Comparison of ENCODE assay signal across 24 mouse cellular contexts in genomic region chr2:155340166-155340565, GRCm38 (mm10). TPM values are rescaled to one million over a fixed set of nuclear protein-coding genes. Genes with fewer than 3 reads are reported as not detected.
DNase-seq lines count a peak whose midpoint lies in the region; ATAC-seq and TF ChIP-seq lines count a peak whose summit lies in the region.
"Had no signal": no experiment of that assay in that cellular context is flagged by ENCODE, and none has a peak within 500 bp of the region (broad histone marks: within the 10 kb centered on the region; RNA-seq: fewer than 3 reads in every experiment).

No protein-coding gene starts in this region.

- no peak for ATAC-seq in liver, postnatal 0 days
- ATAC-seq in lung, postnatal 0 days = peak; percentile 70
- ATAC-seq in stomach, embryonic 15.5 days (ENCODE audit: insufficient read depth, low FRiP score, low read depth) = peak; percentile 31; the same call in 1 of the 2 replicates
- ATAC-seq: activated CD4-positive, CD25-positive, alpha-beta regulatory T cell, adult 4 months; CD4-positive, CD25-positive, alpha-beta regulatory T cell, adult 4 months; forebrain, embryonic 13.5 days; Patski had no signal

- no peaks in the 10 kb centered on the region for H3K79me2 ChIP-seq in liver, adult 2 months (ENCODE audit: control insufficient read depth, insufficient read depth, low read length)

- no peak overlapping the region for H3K4me3 ChIP-seq in liver, adult 2 months (ENCODE audit: insufficient read depth, low read depth, low read length)
- H3K4me3 ChIP-seq in liver, postnatal 0 days (ENCODE audit: low read depth, low read length) = no peak overlapping the region
- no peak overlapping the region for H3K4me3 ChIP-seq in lung, postnatal 0 days (ENCODE audit: low read depth, low read length)
- H3K4me3 ChIP-seq in stomach, embryonic 15.5 days (replicated peaks) = no peak overlapping the region
- H3K4me3 ChIP-seq: embryonic facial prominence, embryonic 10.5 days; embryonic facial prominence, embryonic 12.5 days; forebrain, embryonic 13.5 days had no signal

- no peak for TF ChIP-seq POLR2A in liver, adult 2 months (IDR thresholded peaks at IDR 0.05; ENCODE audit: extremely low read depth, insufficient read depth, low read length)

- intact Hi-C loops in gastrocnemius, postnatal 36 days (cut with DNase I) = no loop called here

- peak; percentile 81 for DNase-seq in liver, adult 2 months (ENCODE audit: extremely low read depth, low read depth, low spot score)
- no peak for DNase-seq in liver, postnatal 0 days
- DNase-seq in lung, postnatal 0 days (ENCODE audit: low spot score) = peak; percentile 68
- DNase-seq in lung, postnatal 36 days = no peak
- peak; percentile 15 for DNase-seq in yolk sac, embryonic 10.5 days (ENCODE audit: low spot score)
- DNase-seq in gastrocnemius, postnatal 36 days = no peak
- DNase-seq: adrenal gland, adult 8-10 months; adrenal gland, postnatal 14 days; adrenal gland, postnatal 36 days; B cell, adult 2 months; cerebellum, adult 11-12 months; cerebellum, adult 2 months; cerebellum, adult 9-10 months; cerebellum, postnatal 10 days; cerebellum, postnatal 25 days had no signal

- H3K9ac ChIP-seq in liver, adult 2 months (ENCODE audit: low read depth, low read length) = no peak overlapping the region
- H3K9ac ChIP-seq in liver, postnatal 0 days (replicated peaks) = no peak overlapping the region
- no peak overlapping the region for H3K9ac ChIP-seq in lung, postnatal 0 days (replicated peaks; ENCODE audit: low read depth)
- H3K9ac ChIP-seq in stomach, embryonic 15.5 days = no peak overlapping the region
- H3K9ac ChIP-seq: embryonic facial prominence, embryonic 12.5 days; forebrain, embryonic 13.5 days had no signal

- H3K36me3 ChIP-seq in liver, adult 2 months (ENCODE audit: control insufficient read depth, insufficient read depth, low read length) = peaks cover 3% of the 10 kb centered on the region
- peaks cover 6% of the 10 kb centered on the region; the same call in 1 of the 2 replicates for H3K36me3 ChIP-seq in liver, postnatal 0 days (replicated peaks; ENCODE audit: insufficient read depth, low read length)
- peaks cover 2% of the 10 kb centered on the region; the same call in 1 of the 2 replicates for H3K36me3 ChIP-seq in lung, postnatal 0 days (ENCODE audit: insufficient read depth, low read length)
- H3K36me3 ChIP-seq in stomach, embryonic 15.5 days = 0 out of 2 replicates have a peak, but pooled peaks cover 3% of the 10 kb centered on the region

- H3K9me3 ChIP-seq in liver, postnatal 0 days (ENCODE audit: low read length) = no peaks in the 10 kb centered on the region
- no peaks in the 10 kb centered on the region for H3K9me3 ChIP-seq in lung, postnatal 0 days (ENCODE audit: low read length)
- H3K9me3 ChIP-seq in stomach, embryonic 15.5 days = no peaks in the 10 kb centered on the region
- H3K9me3 ChIP-seq: embryonic facial prominence, embryonic 10.5 days; embryonic facial prominence, embryonic 12.5 days; forebrain, embryonic 13.5 days; G1E had no signal

- H3K27ac ChIP-seq in liver, adult 2 months (replicated peaks; ENCODE audit: insufficient read depth, low read depth, low read length) = peak overlapping the region; percentile 48
- H3K27ac ChIP-seq in liver, postnatal 0 days (ENCODE audit: low read depth) = no peak overlapping the region
- no peak overlapping the region for H3K27ac ChIP-seq in lung, postnatal 0 days (ENCODE audit: low read length)
- H3K27ac ChIP-seq in stomach, embryonic 15.5 days = 0 out of 2 replicates have a peak overlapping the region, but pooled peaks have one; percentile 3
- H3K27ac ChIP-seq: embryonic facial prominence, embryonic 10.5 days; embryonic facial prominence, embryonic 12.5 days; forebrain, embryonic 13.5 days had no signal

- no peak overlapping the region for H3K4me2 ChIP-seq in liver, postnatal 0 days (ENCODE audit: low read depth, low read length)
- H3K4me2 ChIP-seq in lung, postnatal 0 days (replicated peaks; ENCODE audit: low read depth, low read length) = no peak overlapping the region
- no peak overlapping the region for H3K4me2 ChIP-seq in stomach, embryonic 15.5 days
- H3K4me2 ChIP-seq: embryonic facial prominence, embryonic 12.5 days; forebrain, embryonic 13.5 days had no signal

- TF ChIP-seq EP300 in liver, postnatal 0 days (IDR thresholded peaks at IDR 0.05; ENCODE audit: low read depth) = no peak
- TF ChIP-seq EP300 in lung, postnatal 0 days (IDR thresholded peaks at IDR 0.05) = no peak; the same call in 1 of the 2 replicates

- TF ChIP-seq CTCF in liver, adult 2 months (IDR thresholded peaks at IDR 0.05; ENCODE audit: low read depth, low read length) = no peak
- TF ChIP-seq CTCF in liver, postnatal 0 days (IDR thresholded peaks at IDR 0.05; ENCODE audit: low read depth) = no peak
- no peak for TF ChIP-seq CTCF in lung, postnatal 0 days (IDR thresholded peaks at IDR 0.05)

- H3K27me3 ChIP-seq in liver, adult 2 months (ENCODE audit: control insufficient read depth, insufficient read depth, low read length) = no peaks in the 10 kb centered on the region
- H3K27me3 ChIP-seq in liver, postnatal 0 days (ENCODE audit: insufficient read depth, low read length) = no peaks in the 10 kb centered on the region
- H3K27me3 ChIP-seq in lung, postnatal 0 days (replicated peaks; ENCODE audit: insufficient read depth, low read length) = no peaks in the 10 kb centered on the region
- no peaks in the 10 kb centered on the region for H3K27me3 ChIP-seq in stomach, embryonic 15.5 days (replicated peaks)
- H3K27me3 ChIP-seq: CH12.LX; embryonic facial prominence, embryonic 12.5 days; forebrain, embryonic 13.5 days; Patski had no signal

- peaks cover 9% of the 10 kb centered on the region for H3K4me1 ChIP-seq in liver, adult 2 months (ENCODE audit: control insufficient read depth, insufficient read depth, low read length)
- H3K4me1 ChIP-seq in liver, postnatal 0 days (ENCODE audit: insufficient read depth) = no peaks in the 10 kb centered on the region
- H3K4me1 ChIP-seq in lung, postnatal 0 days (ENCODE audit: insufficient read depth, low read depth, low read length) = no peaks in the 10 kb centered on the region; the same call in 1 of the 2 replicates
- H3K4me1 ChIP-seq in stomach, embryonic 15.5 days = no peaks in the 10 kb centered on the region
- H3K4me1 ChIP-seq: embryonic facial prominence, embryonic 10.5 days; embryonic facial prominence, embryonic 12.5 days; forebrain, embryonic 13.5 days had no signal

RNA-seq across cellular contexts. Expression of gene Pigu, which starts 17.1 kb away (rescaled TPM):
- total RNA-seq in liver, adult 2 months (2014; rRNA removed) = 9.3 and 11.9 TPM in 2 replicates
- 19.5 and 24.0 TPM in 2 replicates for polyA plus RNA-seq in liver, adult 2 months (2012; rRNA removed)
- 15.3 and 15.9 TPM in 2 replicates for polyA plus RNA-seq in liver, postnatal 0 days (2015; fragmentation: Nextera tagmentation; extraction: Ambion mirVana)
- polyA plus RNA-seq in lung, postnatal 0 days (2015; fragmentation: Nextera tagmentation; extraction: Ambion mirVana) = 41.1 and 41.4 TPM in 2 replicates
- 54.6 and 56.6 TPM in 2 replicates for polyA plus RNA-seq in stomach, embryonic 15.5 days (2015; fragmentation: Nextera tagmentation; extraction: Ambion mirVana)
- total RNA-seq in gastrocnemius, postnatal 36 days (2021) = 10 to 100 TPM; 23.4 to 25.4 TPM

RNA-seq across cellular contexts. Expression of gene Trp53inp2, which starts 40.7 kb away (rescaled TPM):
- 54.2 and 60.6 TPM in 2 replicates for total RNA-seq in liver, adult 2 months (2014; rRNA removed)
- 98.7 and 142 TPM in 2 replicates for polyA plus RNA-seq in liver, adult 2 months (2012; rRNA removed)
- 28.0 and 29.5 TPM in 2 replicates for polyA plus RNA-seq in liver, postnatal 0 days (2015; fragmentation: Nextera tagmentation; extraction: Ambion mirVana)
- 30.4 and 32.6 TPM in 2 replicates for polyA plus RNA-seq in lung, postnatal 0 days (2015; fragmentation: Nextera tagmentation; extraction: Ambion mirVana)
- 19.9 and 24.4 TPM in 2 replicates for polyA plus RNA-seq in stomach, embryonic 15.5 days (2015; fragmentation: Nextera tagmentation; extraction: Ambion mirVana)
- 100 to 1,000 TPM; 355 to 400 TPM for total RNA-seq in gastrocnemius, postnatal 36 days (2021)

Comparison
In these comparisons a context has a peak if more than half of its experiments do, and no peak if none do; other contexts are left out.
1. DNase-seq: peak in liver, adult 2 months (single experiment), lung, postnatal 0 days (single experiment) and yolk sac, embryonic 10.5 days (single experiment); none in liver, postnatal 0 days (single experiment), lung, postnatal 36 days (single experiment) and gastrocnemius, postnatal 36 days (0 of 2).
2. H3K27ac ChIP-seq: peak in liver, adult 2 months (single experiment) and stomach, embryonic 15.5 days (single experiment); none in liver, postnatal 0 days (single experiment) and lung, postnatal 0 days (single experiment).